8 mouse cellular contexts compared by ENCODE assay signal in the genomic region with DNA sequence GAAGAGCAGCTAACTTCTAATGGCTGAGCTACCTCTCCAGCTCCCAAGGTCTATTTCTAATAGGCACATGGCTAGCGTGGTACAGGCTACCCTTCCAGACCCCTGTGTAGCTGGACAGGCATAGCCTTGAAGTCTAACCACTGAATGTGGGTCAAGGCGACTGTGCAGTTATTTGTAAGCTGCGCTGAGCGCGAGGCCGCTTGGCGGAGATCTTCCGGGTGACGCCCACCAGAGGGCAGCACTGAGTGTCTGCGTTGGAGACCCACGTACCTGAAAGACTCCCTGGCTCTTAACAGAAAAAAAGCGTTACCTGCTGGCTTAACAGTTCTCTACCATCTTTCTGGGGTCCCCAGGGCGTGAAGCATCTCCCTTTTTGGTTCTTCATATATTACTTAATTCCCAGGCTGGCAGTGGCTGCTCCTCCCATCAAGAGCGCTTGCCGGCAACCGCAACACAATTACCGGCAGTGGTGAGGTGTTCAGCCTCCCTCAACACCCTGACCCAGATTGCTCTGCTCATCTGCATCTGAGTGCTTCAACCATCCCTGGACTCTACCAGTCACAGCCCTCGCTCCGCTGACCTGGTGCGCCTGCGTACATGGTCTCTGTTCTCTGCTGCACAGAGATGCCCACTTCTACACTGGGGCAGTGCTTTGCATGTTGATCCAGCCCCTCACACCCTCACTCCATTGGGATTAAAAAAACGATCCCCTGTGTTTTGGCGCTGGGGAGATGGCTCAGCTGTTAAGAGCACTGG. TPM values are rescaled to one million over a fixed set of nuclear protein-coding genes. Genes with fewer than 3 reads are reported as not detected.
DNase-seq lines count a peak whose midpoint lies in the region; ATAC-seq and TF ChIP-seq lines count a peak whose summit lies in the region.

No protein-coding gene starts in this region.

- H3K4me1 ChIP-seq in bone marrow macrophage, adult 2 months (ENCODE audit: control insufficient read depth, insufficient read depth, low read length) = no peaks in the 10 kb centered on the region
- peaks cover 12% of the 10 kb centered on the region for H3K4me1 ChIP-seq in forebrain, embryonic 10.5 days
- H3K4me1 ChIP-seq in heart, embryonic 15.5 days (replicated peaks) = peaks cover 4% of the 10 kb centered on the region; the same call in 1 of the 2 replicates
- peaks cover 9% of the 10 kb centered on the region for H3K4me1 ChIP-seq in liver, embryonic 13.5 days (replicated peaks)
- peaks cover 7% of the 10 kb centered on the region; the same call in 1 of the 2 replicates for H3K4me1 ChIP-seq in neural tube, embryonic 13.5 days (replicated peaks)
- no peaks in the 10 kb centered on the region for H3K4me1 ChIP-seq in stomach, postnatal 0 days (replicated peaks; ENCODE audit: control insufficient read depth, insufficient read depth)

- TF ChIP-seq EP300 in stomach, postnatal 0 days (optimal IDR thresholded peaks at IDR 0.05) = no peak

- no peak overlapping the region for H3K4me3 ChIP-seq in bone marrow macrophage, adult 2 months (ENCODE audit: insufficient read depth, low read length)
- H3K4me3 ChIP-seq in forebrain, embryonic 10.5 days = peak overlapping the region; percentile 35
- H3K4me3 ChIP-seq in heart, embryonic 15.5 days = peak overlapping the region; percentile 5; the same call in 1 of the 2 replicates
- H3K4me3 ChIP-seq in liver, embryonic 13.5 days (replicated peaks) = no peak overlapping the region
- peak overlapping the region; percentile 22 for H3K4me3 ChIP-seq in neural tube, embryonic 13.5 days
- H3K4me3 ChIP-seq in stomach, postnatal 0 days (ENCODE audit: low read depth, low read length) = no peak overlapping the region

- H3K27me3 ChIP-seq in forebrain, embryonic 10.5 days (ENCODE audit: poor library complexity, severe bottlenecking) = peaks cover 46% of the 10 kb centered on the region
- H3K27me3 ChIP-seq in heart, embryonic 15.5 days = peaks cover 37% of the 10 kb centered on the region
- peaks cover 37% of the 10 kb centered on the region for H3K27me3 ChIP-seq in liver, embryonic 13.5 days
- H3K27me3 ChIP-seq in neural tube, embryonic 13.5 days = peaks cover 22% of the 10 kb centered on the region
- H3K27me3 ChIP-seq in stomach, postnatal 0 days (ENCODE audit: control insufficient read depth, insufficient read depth, low read length) = no peaks in the 10 kb centered on the region

- no peaks in the 10 kb centered on the region for H3K36me3 ChIP-seq in forebrain, embryonic 10.5 days (replicated peaks)
- H3K36me3 ChIP-seq in heart, embryonic 15.5 days = no peaks in the 10 kb centered on the region
- H3K36me3 ChIP-seq in liver, embryonic 13.5 days = no peaks in the 10 kb centered on the region
- H3K36me3 ChIP-seq in neural tube, embryonic 13.5 days = no peaks in the 10 kb centered on the region
- no peaks in the 10 kb centered on the region for H3K36me3 ChIP-seq in stomach, postnatal 0 days (ENCODE audit: control insufficient read depth, insufficient read depth, low read length)

- H3K9me3 ChIP-seq in forebrain, embryonic 10.5 days = no peaks in the 10 kb centered on the region
- no peaks in the 10 kb centered on the region for H3K9me3 ChIP-seq in heart, embryonic 15.5 days (replicated peaks)
- no peaks in the 10 kb centered on the region for H3K9me3 ChIP-seq in liver, embryonic 13.5 days (replicated peaks)
- H3K9me3 ChIP-seq in neural tube, embryonic 13.5 days = no peaks in the 10 kb centered on the region
- H3K9me3 ChIP-seq in stomach, postnatal 0 days (ENCODE audit: control insufficient read depth, low read length) = no peaks in the 10 kb centered on the region

- peak overlapping the region; percentile 42 for H3K4me2 ChIP-seq in heart, embryonic 15.5 days
- peak overlapping the region; percentile 24; the same call in 1 of the 2 replicates for H3K4me2 ChIP-seq in liver, embryonic 13.5 days
- H3K4me2 ChIP-seq in neural tube, embryonic 13.5 days = peak overlapping the region; percentile 50
- peak overlapping the region; percentile 31; the same call in 1 of the 2 replicates for H3K4me2 ChIP-seq in stomach, postnatal 0 days (replicated peaks; ENCODE audit: low read depth)

- no peak for TF ChIP-seq POLR2A in bone marrow macrophage, adult 2 months (IDR thresholded peaks at IDR 0.05; ENCODE audit: borderline replicate concordance, low read depth, low read length)

- 4% methylated on average over 23 of the region's 23 CpGs for WGBS in forebrain, embryonic 10.5 days
- WGBS in heart, embryonic 15.5 days = 5% methylated on average over 23 of the region's 23 CpGs
- 8% methylated on average over 23 of the region's 23 CpGs for WGBS in liver, embryonic 13.5 days (ENCODE audit: insufficient replicate concordance)
- 3% methylated on average over 23 of the region's 23 CpGs for WGBS in neural tube, embryonic 13.5 days
- 12% methylated on average over 23 of the region's 23 CpGs for WGBS in stomach, postnatal 0 days

- no peak overlapping the region for H3K9ac ChIP-seq in heart, embryonic 15.5 days
- no peak overlapping the region for H3K9ac ChIP-seq in liver, embryonic 13.5 days
- peak overlapping the region; percentile 50; the same call in 1 of the 2 replicates for H3K9ac ChIP-seq in neural tube, embryonic 13.5 days
- no peak overlapping the region for H3K9ac ChIP-seq in stomach, postnatal 0 days (ENCODE audit: low read length)

- TF ChIP-seq CTCF in bone marrow macrophage, adult 2 months (IDR thresholded peaks at IDR 0.05; ENCODE audit: low read depth, low read length) = peak; percentile 79
- TF ChIP-seq CTCF in stomach, postnatal 0 days (IDR thresholded peaks at IDR 0.05; ENCODE audit: low read depth) = peak; percentile 89

- H3K27ac ChIP-seq in bone marrow macrophage, adult 2 months (ENCODE audit: insufficient read depth, low read depth, low read length) = no peak overlapping the region
- H3K27ac ChIP-seq in forebrain, embryonic 10.5 days = no peak overlapping the region
- no peak overlapping the region for H3K27ac ChIP-seq in heart, embryonic 15.5 days
- H3K27ac ChIP-seq in liver, embryonic 13.5 days = no peak overlapping the region
- no peak overlapping the region for H3K27ac ChIP-seq in neural tube, embryonic 13.5 days (replicated peaks)
- H3K27ac ChIP-seq in stomach, postnatal 0 days (replicated peaks) = no peak overlapping the region

- ATAC-seq in heart, embryonic 15.5 days (replicated peaks; ENCODE audit: insufficient number of reproducible peaks, insufficient read depth, low FRiP score, low read depth) = peak; percentile 50; the same call in 1 of the 2 replicates
- ATAC-seq in liver, embryonic 13.5 days (ENCODE audit: low read depth) = no peak
- ATAC-seq in neural tube, embryonic 13.5 days (ENCODE audit: low read depth) = peak; percentile 63
- peak; percentile 31; the same call in 1 of the 2 replicates for ATAC-seq in stomach, postnatal 0 days (ENCODE audit: low FRiP score, low TSS enrichment)

- DNase-seq in 416B (ENCODE audit: low read depth) = peak; percentile 72
- DNase-seq in forebrain, embryonic 10.5 days (ENCODE audit: extremely low spot score, low spot score) = peak; percentile 80
- DNase-seq in kidney, postnatal 14 days = peak; percentile 86
- DNase-seq in liver, embryonic 13.5 days = peak; percentile 41
- peak; percentile 86 for DNase-seq in stomach, postnatal 0 days (ENCODE audit: low spot score)

RNA-seq across cellular contexts. Expression of gene Tulp1, which starts 21.3 kb away (rescaled TPM):
- polyA plus RNA-seq in bone marrow macrophage, adult 2 months (2012; ENCODE audit: insufficient read depth, insufficient read length, missing spikeins) = not detected in 2 replicates
- 3.5 and 3.8 TPM in 2 replicates for polyA plus RNA-seq in forebrain, embryonic 10.5 days (2016; fragmentation: Nextera tagmentation; extraction: Ambion mirVana)
- 2.6 and 4.3 TPM in 2 replicates for polyA plus RNA-seq in heart, embryonic 15.5 days (2015; fragmentation: Nextera tagmentation; extraction: Ambion mirVana)
- polyA plus RNA-seq in liver, embryonic 13.5 days (2015; fragmentation: Nextera tagmentation; extraction: Ambion mirVana) = 0.52 and 1.3 TPM in 2 replicates
- polyA plus RNA-seq in neural tube, embryonic 13.5 days (2015; fragmentation: Nextera tagmentation; extraction: Ambion mirVana) = 2.7 and 2.8 TPM in 2 replicates
- polyA plus RNA-seq in stomach, postnatal 0 days (2015; fragmentation: Nextera tagmentation; extraction: Ambion mirVana) = 3.3 and 3.5 TPM in 2 replicates

RNA-seq across cellular contexts. Expression of gene Tead3, which starts 35.7 kb away (rescaled TPM):
- polyA plus RNA-seq in bone marrow macrophage, adult 2 months (2012; ENCODE audit: insufficient read depth, insufficient read length, missing spikeins) = not detected in 2 replicates
- polyA plus RNA-seq in forebrain, embryonic 10.5 days (2016; fragmentation: Nextera tagmentation; extraction: Ambion mirVana) = 5.2 and 5.5 TPM in 2 replicates
- 5.3 and 6.6 TPM in 2 replicates for polyA plus RNA-seq in heart, embryonic 15.5 days (2015; fragmentation: Nextera tagmentation; extraction: Ambion mirVana)
- 0.76 and 0.96 TPM in 2 replicates for polyA plus RNA-seq in liver, embryonic 13.5 days (2015; fragmentation: Nextera tagmentation; extraction: Ambion mirVana)
- polyA plus RNA-seq in neural tube, embryonic 13.5 days (2015; fragmentation: Nextera tagmentation; extraction: Ambion mirVana) = 2.1 and 2.8 TPM in 2 replicates
- 8.7 and 9.2 TPM in 2 replicates for polyA plus RNA-seq in stomach, postnatal 0 days (2015; fragmentation: Nextera tagmentation; extraction: Ambion mirVana)

RNA-seq across cellular contexts. Expression of gene Rpl10a, which starts 58.1 kb away (rescaled TPM):
- polyA plus RNA-seq in bone marrow macrophage, adult 2 months (2012; ENCODE audit: insufficient read depth, insufficient read length, missing spikeins) = 568 and 618 TPM in 2 replicates
- polyA plus RNA-seq in forebrain, embryonic 10.5 days (2016; fragmentation: Nextera tagmentation; extraction: Ambion mirVana) = 511 and 540 TPM in 2 replicates
- 305 and 312 TPM in 2 replicates for polyA plus RNA-seq in heart, embryonic 15.5 days (2015; fragmentation: Nextera tagmentation; extraction: Ambion mirVana)
- 372 and 464 TPM in 2 replicates for polyA plus RNA-seq in liver, embryonic 13.5 days (2015; fragmentation: Nextera tagmentation; extraction: Ambion mirVana)
- polyA plus RNA-seq in neural tube, embryonic 13.5 days (2015; fragmentation: Nextera tagmentation; extraction: Ambion mirVana) = 381 and 408 TPM in 2 replicates
- 491 and 514 TPM in 2 replicates for polyA plus RNA-seq in stomach, postnatal 0 days (2015; fragmentation: Nextera tagmentation; extraction: Ambion mirVana)

Comparison
In these comparisons a context has a peak if more than half of its experiments do, and no peak if none do; other contexts are left out.
1. H3K4me3 ChIP-seq: peak in forebrain, embryonic 10.5 days (single experiment), heart, embryonic 15.5 days (single experiment) and neural tube, embryonic 13.5 days (single experiment); none in bone marrow macrophage, adult 2 months (single experiment), liver, embryonic 13.5 days (single experiment) and stomach, postnatal 0 days (single experiment).
2. Peak in every context shown above with its lines, with median percentiles within 50 percentile points of each other: DNase-seq and H3K4me2 ChIP-seq.